Mouse (Mus musculus) small intestine, adult 2 months (tissue): Measurements from ENCODE around the gene Tomm6. TPM values are rescaled to one million over a fixed set of nuclear protein-coding genes. Genes with fewer than 3 reads are reported as not detected.

Experiments
- H3K27ac ChIP-seq: fragments of 200-500 bp; 2 replicates; pipeline ENCODE4 v1.5.1; 2012; ENCODE audit warnings: low read depth, low read length, control low read depth, inconsistent platforms; ENCODE audit not compliant: insufficient read depth
- H3K27me3 ChIP-seq: fragments of 200-500 bp; 2 replicates; pipeline ENCODE4 v1.6.1; 2012; ENCODE audit warnings: mild to moderate bottlenecking, moderate library complexity, low read length, inconsistent platforms; ENCODE audit not compliant: control insufficient read depth, insufficient read depth
- H3K36me3 ChIP-seq: fragments of 200-500 bp; 2 replicates; pipeline ENCODE4 v1.6.1; 2012; ENCODE audit warnings: mild to moderate bottlenecking, low read length, control low read depth, inconsistent platforms; ENCODE audit not compliant: control insufficient read depth, insufficient read depth
- H3K4me1 ChIP-seq: fragments of 200-500 bp; 2 replicates; pipeline ENCODE4 v1.6.1; 2012; ENCODE audit warnings: low read length, inconsistent platforms, mixed read lengths; ENCODE audit not compliant: control insufficient read depth, insufficient read depth, insufficient read length
- H3K4me3 ChIP-seq: fragments of 200-500 bp; 2 replicates; pipeline ENCODE4 v1.5.1; 2012; ENCODE audit warnings: low read depth, mild to moderate bottlenecking, control low read depth, inconsistent platforms, low read length, moderate library complexity
- CTCF ChIP-seq: fragments of 200-500 bp; IDR thresholded peaks from 2 replicates; pipeline ENCODE4 v1.5.1; 2012; ENCODE audit warnings: low read depth, mild to moderate bottlenecking, control low read depth, inconsistent platforms, low read length, moderate library complexity, mixed read lengths; ENCODE audit not compliant: insufficient replicate concordance, insufficient read length; ENCODE audit errors: extremely low read depth
- POLR2A ChIP-seq: fragments of 200-500 bp; IDR thresholded peaks from 2 replicates; pipeline ENCODE4 v1.6.1; 2012; ENCODE audit warnings: low read depth, mild to moderate bottlenecking, control low read depth, inconsistent platforms, low read length, moderate library complexity
- WGBS: fragments of 180-500 bp; shearing (Covaris S2); methylation state at CpG from one replicate; pipeline ENCODE4 v1.1.7; 2018; 5-methylcytosine and 5-hydroxymethylcytosine counted together
- polyA plus RNA-seq: library from polyadenylated mRNA; depleted of rRNA; stranded (reverse); fragments of >200 nt; gene quantifications from 2 replicates; pipeline ENCODE4 v1.2.3, GENCODE M21; 2012

Gene Tomm6
- polyA plus RNA-seq, 1 experiment: 59.0 TPM

- Histone ChIP-seq H3K4me3 (no peak overlapping the region), H3K27me3 (no peaks in the 10 kb centered on the region), H3K36me3 (no peaks in the 10 kb centered on the region), H3K27ac (no peak overlapping the region), H3K4me1 (no peaks in the 10 kb centered on the region)
- WGBS: 34% methylated on average over 4 of the region's 4 CpGs
- TF ChIP-seq CTCF: no peak
- TF ChIP-seq POLR2A: no peak
Observed at GRCm38 (mm10) chr17:47721183-47721582, 33.0 kb upstream of the Tomm6 start.

GRCm38 (mm10) chr17:47715037-47715436 is 26.9 kb upstream of the Tomm6 start:
- WGBS: 52% methylated on average over 3 of the region's 3 CpGs
- Histone ChIP-seq H3K27me3 (no peaks in the 10 kb centered on the region), H3K27ac (no peak overlapping the region), H3K4me3 (no peak overlapping the region), H3K4me1 (peaks cover 7% of the 10 kb centered on the region; the same call in 1 of the 2 replicates), H3K36me3 (no peaks in the 10 kb centered on the region)
- TF ChIP-seq CTCF (no peak), POLR2A (no peak)

- 57% methylated on average over 22 of the region's 22 CpGs for WGBS
- Histone ChIP-seq H3K27me3 (no peaks in the 10 kb centered on the region), H3K36me3 (no peaks in the 10 kb centered on the region), H3K4me1 (peaks cover 9% of the 10 kb centered on the region; the same call in 1 of the 2 replicates), H3K27ac (no peak overlapping the region), H3K4me3 (no peak overlapping the region)
- TF ChIP-seq POLR2A (no peak), CTCF (no peak)
Observed at GRCm38 (mm10) chr17:47712889-47713571, 24.8 kb upstream of the Tomm6 start.

GRCm38 (mm10) chr17:47711883-47712282 is 23.7 kb upstream of the Tomm6 start:
- Histone ChIP-seq H3K27me3 (no peaks in the 10 kb centered on the region), H3K36me3 (no peaks in the 10 kb centered on the region), H3K27ac (no peak overlapping the region), H3K4me1 (peaks cover 13% of the 10 kb centered on the region; the same call in 1 of the 2 replicates), H3K4me3 (no peak overlapping the region)
- TF ChIP-seq CTCF (no peak), POLR2A (no peak)
- 21% methylated on average over 6 of the region's 6 CpGs for WGBS

GRCm38 (mm10) chr17:47710036-47710435 is 21.9 kb upstream of the Tomm6 start:
- TF ChIP-seq CTCF (no peak), POLR2A (no peak)
- WGBS: 49% methylated on average over 3 of the region's 3 CpGs
- Histone ChIP-seq H3K4me3 (no peak overlapping the region), H3K27me3 (no peaks in the 10 kb centered on the region), H3K36me3 (no peaks in the 10 kb centered on the region), H3K4me1 (peaks cover 13% of the 10 kb centered on the region; the same call in 1 of the 2 replicates), H3K27ac (no peak overlapping the region)

GRCm38 (mm10) chr17:47708972-47709371 is 20.8 kb upstream of the Tomm6 start:
- Histone ChIP-seq H3K27ac (no peak overlapping the region), H3K27me3 (no peaks in the 10 kb centered on the region), H3K4me3 (no peak overlapping the region), H3K36me3 (no peaks in the 10 kb centered on the region), H3K4me1 (peaks cover 13% of the 10 kb centered on the region; the same call in 1 of the 2 replicates)
- no peak for TF ChIP-seq CTCF
- no peak for TF ChIP-seq POLR2A
- WGBS: 42% methylated on average over 4 of the region's 4 CpGs

GRCm38 (mm10) chr17:47707961-47708360 is 19.8 kb upstream of the Tomm6 start:
- H3K4me3 ChIP-seq: no peak overlapping the region
- H3K27ac ChIP-seq: no peak overlapping the region
- no peak for TF ChIP-seq POLR2A
- TF ChIP-seq CTCF: no peak
- H3K27me3 ChIP-seq: no peaks in the 10 kb centered on the region
- no peaks in the 10 kb centered on the region for H3K36me3 ChIP-seq
- H3K4me1 ChIP-seq: peaks cover 13% of the 10 kb centered on the region; the same call in 1 of the 2 replicates
- 74% methylated on average over 3 of the region's 3 CpGs for WGBS

GRCm38 (mm10) chr17:47706196-47706595 is 18.0 kb upstream of the Tomm6 start:
- H3K27me3 ChIP-seq: no peaks in the 10 kb centered on the region
- TF ChIP-seq POLR2A: no peak
- no peak for TF ChIP-seq CTCF
- no peak overlapping the region for H3K27ac ChIP-seq
- no peak overlapping the region for H3K4me3 ChIP-seq
- 88% methylated on average over 1 of the region's 1 CpGs for WGBS
- peaks cover 2% of the 10 kb centered on the region; the same call in 1 of the 2 replicates for H3K36me3 ChIP-seq
- peaks cover 10% of the 10 kb centered on the region; the same call in 1 of the 2 replicates for H3K4me1 ChIP-seq
